Mouse (Mus musculus) midbrain, embryonic 15.5 days (tissue): Measurements from ENCODE around the gene Cer1. TPM values are rescaled to one million over a fixed set of nuclear protein-coding genes. Genes with fewer than 3 reads are reported as not detected.

Experiments used
- ATAC-seq: fragments of 200-750 bp; cut with Nextera tagmentation; replicated peaks from 2 replicates; pipeline ENCODE4 v1.8.0; 2017; ENCODE audit warnings: moderate TSS enrichment
- H3K27ac ChIP-seq: fragments of 300-500 bp; sonication (generic); 2 replicates; pipeline ENCODE4 v1.5.1; 2015; ENCODE audit warnings: mild to moderate bottlenecking, inconsistent platforms
- H3K27me3 ChIP-seq: fragments of 300-500 bp; sonication (generic); replicated peaks from 2 replicates; pipeline ENCODE4 v1.6.1; 2015; ENCODE audit warnings: inconsistent platforms
- H3K36me3 ChIP-seq: fragments of 300-500 bp; sonication (generic); replicated peaks from 2 replicates; pipeline ENCODE4 v1.6.1; 2015; ENCODE audit warnings: inconsistent platforms
- H3K4me1 ChIP-seq: fragments of 300-500 bp; sonication (generic); 2 replicates; pipeline ENCODE4 v1.6.1; 2015; ENCODE audit warnings: inconsistent platforms
- H3K4me2 ChIP-seq: fragments of 300-500 bp; sonication (generic); 2 replicates; pipeline ENCODE4 v1.6.1; 2015; ENCODE audit warnings: inconsistent platforms, mild to moderate bottlenecking, moderate library complexity
- H3K4me3 ChIP-seq: fragments of 300-500 bp; sonication (generic); 2 replicates; pipeline ENCODE4 v1.5.1; 2015; ENCODE audit warnings: mild to moderate bottlenecking, inconsistent platforms
- H3K9ac ChIP-seq: fragments of 300-500 bp; sonication (generic); 2 replicates; pipeline ENCODE4 v1.6.1; 2015; ENCODE audit warnings: mild to moderate bottlenecking, inconsistent platforms
- H3K9me3 ChIP-seq: fragments of 300-500 bp; sonication (generic); 2 replicates; pipeline ENCODE4 v1.6.1; 2016; ENCODE audit warnings: inconsistent platforms
- WGBS: fragments of 180-500 bp; shearing (Covaris S2); methylation state at CpG from one replicate; pipeline ENCODE4 v1.1.7; 2015; ENCODE audit warnings: mixed read lengths; 5-methylcytosine and 5-hydroxymethylcytosine counted together
- polyA plus RNA-seq: library from polyadenylated mRNA; unstranded; fragments of >200 nt; fragmentation: Nextera tagmentation; extraction: Ambion mirVana; gene quantifications from 2 replicates; pipeline ENCODE4 v1.2.1, GENCODE M21; 2015

Gene Cer1
- polyA plus RNA-seq, 1 experiment from 2014 or later = not detected

GRCm38 (mm10) chr4:82891566-82891965 lies 6.6 kb upstream of the Cer1 start:
- 82% methylated on average over 2 of the region's 2 CpGs for WGBS
- ATAC-seq = no peak
- no peak overlapping the region for H3K9ac ChIP-seq
- H3K27me3 ChIP-seq = no peaks in the 10 kb centered on the region
- no peak overlapping the region for H3K4me2 ChIP-seq
- no peak overlapping the region for H3K4me3 ChIP-seq
- H3K27ac ChIP-seq = no peak overlapping the region
- no peaks in the 10 kb centered on the region for H3K36me3 ChIP-seq
- H3K9me3 ChIP-seq = no peaks in the 10 kb centered on the region
- no peaks in the 10 kb centered on the region for H3K4me1 ChIP-seq

- H3K4me1 ChIP-seq = no peaks in the 10 kb centered on the region
- no peak overlapping the region for H3K4me2 ChIP-seq
- WGBS = 68% methylated on average over 7 of the region's 7 CpGs
- no peak overlapping the region for H3K9ac ChIP-seq
- H3K27ac ChIP-seq = no peak overlapping the region
- no peaks in the 10 kb centered on the region for H3K27me3 ChIP-seq
- no peak overlapping the region for H3K4me3 ChIP-seq
- H3K36me3 ChIP-seq = no peaks in the 10 kb centered on the region
- no peak for ATAC-seq
- no peaks in the 10 kb centered on the region for H3K9me3 ChIP-seq
Measured at GRCm38 (mm10) chr4:82891049-82891448, 6.1 kb upstream of the Cer1 start.

- Histone ChIP-seq H3K4me3 (no peak overlapping the region), H3K9me3 (no peaks in the 10 kb centered on the region), H3K27ac (no peak overlapping the region), H3K4me1 (no peaks in the 10 kb centered on the region), H3K36me3 (no peaks in the 10 kb centered on the region), H3K27me3 (no peaks in the 10 kb centered on the region), H3K4me2 (no peak overlapping the region), H3K9ac (no peak overlapping the region)
- ATAC-seq = no peak
- 77% methylated on average over 4 of the region's 4 CpGs for WGBS
Measured at GRCm38 (mm10) chr4:82890585-82890984, 5.6 kb upstream of the Cer1 start.

GRCm38 (mm10) chr4:82886148-82886547 lies 1.2 kb upstream of the Cer1 start:
- no peaks in the 10 kb centered on the region for H3K4me1 ChIP-seq
- no peaks in the 10 kb centered on the region for H3K36me3 ChIP-seq
- H3K27me3 ChIP-seq = no peaks in the 10 kb centered on the region
- no peak overlapping the region for H3K9ac ChIP-seq
- no peak overlapping the region for H3K27ac ChIP-seq
- H3K4me3 ChIP-seq = no peak overlapping the region
- H3K9me3 ChIP-seq = no peaks in the 10 kb centered on the region
- ATAC-seq = no peak
- 63% methylated on average over 2 of the region's 2 CpGs for WGBS
- H3K4me2 ChIP-seq = no peak overlapping the region

GRCm38 (mm10) chr4:82885535-82885913 lies 576 bp upstream of the Cer1 start:
- no peaks in the 10 kb centered on the region for H3K4me1 ChIP-seq
- H3K27ac ChIP-seq = no peak overlapping the region
- H3K4me2 ChIP-seq = no peak overlapping the region
- no peak overlapping the region for H3K9ac ChIP-seq
- H3K27me3 ChIP-seq = no peaks in the 10 kb centered on the region
- H3K4me3 ChIP-seq = no peak overlapping the region
- WGBS = 77% methylated on average over 1 of the region's 1 CpGs
- H3K9me3 ChIP-seq = no peaks in the 10 kb centered on the region
- no peaks in the 10 kb centered on the region for H3K36me3 ChIP-seq
- ATAC-seq = no peak

- WGBS = 90% methylated on average over 9 of the region's 9 CpGs
- Histone ChIP-seq H3K27me3 (no peaks in the 10 kb centered on the region), H3K4me2 (no peak overlapping the region), H3K4me1 (no peaks in the 10 kb centered on the region), H3K27ac (no peak overlapping the region), H3K9me3 (no peaks in the 10 kb centered on the region), H3K4me3 (no peak overlapping the region), H3K9ac (no peak overlapping the region), H3K36me3 (no peaks in the 10 kb centered on the region)
- no peak for ATAC-seq
Measured at GRCm38 (mm10) chr4:82882500-82882899, 2.4 kb downstream of the Cer1 start.

- no peak overlapping the region for H3K4me2 ChIP-seq
- no peak overlapping the region for H3K4me3 ChIP-seq
- no peak overlapping the region for H3K9ac ChIP-seq
- H3K36me3 ChIP-seq = no peaks in the 10 kb centered on the region
- no peak overlapping the region for H3K27ac ChIP-seq
- ATAC-seq = no peak
- H3K9me3 ChIP-seq = no peaks in the 10 kb centered on the region
- WGBS = 77% methylated on average over 3 of the region's 3 CpGs
- no peaks in the 10 kb centered on the region for H3K4me1 ChIP-seq
- no peaks in the 10 kb centered on the region for H3K27me3 ChIP-seq
Measured at GRCm38 (mm10) chr4:82881366-82881765, 3.6 kb downstream of the Cer1 start.

- Histone ChIP-seq H3K27me3 (no peaks in the 10 kb centered on the region), H3K9ac (no peak overlapping the region), H3K4me3 (no peak overlapping the region), H3K36me3 (no peaks in the 10 kb centered on the region), H3K4me1 (no peaks in the 10 kb centered on the region), H3K9me3 (no peaks in the 10 kb centered on the region), H3K27ac (no peak overlapping the region), H3K4me2 (no peak overlapping the region)
- no peak for ATAC-seq
- WGBS = 83% methylated on average over 2 of the region's 2 CpGs
Measured at GRCm38 (mm10) chr4:82880243-82880642, 4.7 kb downstream of the Cer1 start.

GRCm38 (mm10) chr4:82879152-82879551 lies 5.8 kb downstream of the Cer1 start:
- H3K4me1 ChIP-seq = no peaks in the 10 kb centered on the region
- H3K27ac ChIP-seq = no peak overlapping the region
- H3K9ac ChIP-seq = no peak overlapping the region
- no peak overlapping the region for H3K4me2 ChIP-seq
- ATAC-seq = no peak
- H3K4me3 ChIP-seq = no peak overlapping the region
- WGBS = 82% methylated on average over 6 of the region's 6 CpGs
- no peaks in the 10 kb centered on the region for H3K9me3 ChIP-seq
- no peaks in the 10 kb centered on the region for H3K36me3 ChIP-seq
- no peaks in the 10 kb centered on the region for H3K27me3 ChIP-seq

- no peak overlapping the region for H3K4me2 ChIP-seq
- no peak overlapping the region for H3K27ac ChIP-seq
- WGBS = 87% methylated on average over 2 of the region's 2 CpGs
Measured at GRCm38 (mm10) chr4:82876656-82877055, 8.3 kb downstream of the Cer1 start.

GRCm38 (mm10) chr4:82875532-82875931 lies 9.4 kb downstream of the Cer1 start:
- no peak overlapping the region for H3K4me3 ChIP-seq
- no peaks in the 10 kb centered on the region for H3K4me1 ChIP-seq
- no peaks in the 10 kb centered on the region for H3K36me3 ChIP-seq
- H3K4me2 ChIP-seq = no peak overlapping the region
- H3K27ac ChIP-seq = no peak overlapping the region
- WGBS = 83% methylated on average over 4 of the region's 4 CpGs
- no peak for ATAC-seq
- H3K27me3 ChIP-seq = no peaks in the 10 kb centered on the region
- no peaks in the 10 kb centered on the region for H3K9me3 ChIP-seq
- H3K9ac ChIP-seq = no peak overlapping the region

More at GRCm38 (mm10) chr4:82876656-82877055, 8.3 kb downstream of the Cer1 start:
- no peak overlapping the region for H3K4me3 ChIP-seq
- no peak for ATAC-seq
- no peaks in the 10 kb centered on the region for H3K9me3 ChIP-seq
- H3K9ac ChIP-seq = no peak overlapping the region
- no peaks in the 10 kb centered on the region for H3K27me3 ChIP-seq
- no peaks in the 10 kb centered on the region for H3K36me3 ChIP-seq
- no peaks in the 10 kb centered on the region for H3K4me1 ChIP-seq

GRCm38 (mm10) chr4:82874791-82875190 lies 10.2 kb downstream of the Cer1 start:
- 75% methylated on average over 4 of the region's 4 CpGs for WGBS
- Histone ChIP-seq H3K9me3 (no peaks in the 10 kb centered on the region), H3K36me3 (no peaks in the 10 kb centered on the region), H3K9ac (no peak overlapping the region), H3K27ac (no peak overlapping the region), H3K4me3 (no peak overlapping the region), H3K4me2 (no peak overlapping the region), H3K4me1 (no peaks in the 10 kb centered on the region), H3K27me3 (no peaks in the 10 kb centered on the region)
- no peak for ATAC-seq

GRCm38 (mm10) chr4:82872548-82872947 lies 12.4 kb downstream of the Cer1 start:
- H3K27me3 ChIP-seq = no peaks in the 10 kb centered on the region
- no peak overlapping the region for H3K9ac ChIP-seq
- ATAC-seq = no peak
- H3K36me3 ChIP-seq = no peaks in the 10 kb centered on the region
- no peaks in the 10 kb centered on the region for H3K4me1 ChIP-seq
- H3K9me3 ChIP-seq = no peaks in the 10 kb centered on the region
- H3K4me2 ChIP-seq = no peak overlapping the region
- WGBS = 81% methylated on average over 4 of the region's 4 CpGs
- H3K4me3 ChIP-seq = no peak overlapping the region
- H3K27ac ChIP-seq = no peak overlapping the region

GRCm38 (mm10) chr4:82872121-82872520 lies 12.8 kb downstream of the Cer1 start:
- WGBS = 24% methylated on average over 6 of the region's 6 CpGs
- Histone ChIP-seq H3K27me3 (no peaks in the 10 kb centered on the region), H3K36me3 (no peaks in the 10 kb centered on the region), H3K9me3 (no peaks in the 10 kb centered on the region), H3K9ac (no peak overlapping the region), H3K27ac (no peak overlapping the region), H3K4me3 (no peak overlapping the region), H3K4me2 (no peak overlapping the region), H3K4me1 (no peaks in the 10 kb centered on the region)
- no peak for ATAC-seq
